Mouse (Mus musculus) thymus, adult 2 months (tissue): ENCODE data around the gene Lamc3.

Experiments
- CTCF ChIP-seq: fragments of 200-500 bp; IDR thresholded peaks from 2 replicates; pipeline ENCODE4 v1.5.1; 2012; ENCODE audit warnings: mild to moderate bottlenecking, control low read depth, low read length, moderate library complexity, borderline replicate concordance; ENCODE audit not compliant: control insufficient read depth, poor library complexity, insufficient read depth; ENCODE audit errors: extremely low read depth
- POLR2A ChIP-seq: fragments of 200-500 bp; IDR thresholded peaks from 2 replicates; pipeline ENCODE4 v1.6.1; 2012; ENCODE audit warnings: mild to moderate bottlenecking, low read length, control low read depth, moderate library complexity; ENCODE audit not compliant: control insufficient read depth, poor library complexity, insufficient read depth; ENCODE audit errors: extremely low read depth

DNA sequence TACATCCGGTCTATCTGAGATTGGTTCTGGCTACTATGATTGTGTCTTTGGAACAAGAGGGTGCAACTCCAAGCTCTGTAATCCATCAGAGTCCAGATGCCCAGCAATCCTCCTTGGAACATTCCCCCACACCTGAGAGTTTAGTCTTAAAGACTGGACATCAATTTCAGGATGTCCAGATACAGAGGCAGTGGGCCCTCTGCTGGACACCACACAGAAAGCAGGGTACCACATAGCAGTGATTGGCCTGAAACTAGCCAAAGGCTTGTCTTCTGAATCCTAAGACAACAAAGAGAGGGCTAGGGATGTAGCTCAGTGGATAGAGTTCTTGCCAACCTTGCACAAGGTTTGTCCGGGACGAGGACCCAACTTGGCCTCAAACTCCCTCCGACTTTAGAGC lies 25.5 kb downstream of the Lamc3 start:
- TF ChIP-seq CTCF, result no peak
- TF ChIP-seq POLR2A, result no peak
